Mouse (Mus musculus): Measurements from ENCODE around the gene Pla2g4d.

Pla2g4d gene

GRCm38 (mm10) chr2:120288995-120289394, at the start of gene Pla2g4d:
TSS of gene Pla2g4d (minus strand) at chr2:120289197.
- DNase-seq (ENCODE audit: low spot score in 2 of 2), result no peak

GRCm38 (mm10) chr2:120337886-120338285, 48.9 kb upstream of the Pla2g4d start:
- no peak for DNase-seq (ENCODE audit: low spot score in 2 of 2)

GRCm38 (mm10) chr2:120331575-120331974, 42.6 kb upstream of the Pla2g4d start:
- DNase-seq (ENCODE audit: low spot score in 2 of 2), result peak in 1 of 2 experiments; percentile 23

GRCm38 (mm10) chr2:120315077-120315476, 26.1 kb upstream of the Pla2g4d start:
- no peak for DNase-seq (ENCODE audit: low spot score in 2 of 2)

GRCm38 (mm10) chr2:120314487-120314886, 25.5 kb upstream of the Pla2g4d start:
- DNase-seq (ENCODE audit: low spot score in 2 of 2), result no peak

- no peak for DNase-seq (ENCODE audit: low spot score in 2 of 2)
Measured at GRCm38 (mm10) chr2:120313976-120314375, 25.0 kb upstream of the Pla2g4d start, which contains the start of gene Pla2g4f. TSS of gene Pla2g4f (minus strand) at chr2:120314165.

- no peak for DNase-seq (ENCODE audit: low spot score in 2 of 2)
Measured at GRCm38 (mm10) chr2:120312276-120312825, 23.4 kb upstream of the Pla2g4d start.

GRCm38 (mm10) chr2:120304113-120304512, 15.1 kb upstream of the Pla2g4d start:
- no peak for DNase-seq (ENCODE audit: low spot score in 2 of 2)

GRCm38 (mm10) chr2:120301076-120301475, 12.1 kb upstream of the Pla2g4d start:
- DNase-seq (ENCODE audit: low spot score in 2 of 2), result no peak

GRCm38 (mm10) chr2:120299866-120300265, 10.9 kb upstream of the Pla2g4d start:
- no peak for DNase-seq (ENCODE audit: low spot score in 2 of 2)

- no peak for DNase-seq (ENCODE audit: low spot score in 2 of 2)
Measured at GRCm38 (mm10) chr2:120296160-120296559, 7.2 kb upstream of the Pla2g4d start.

- no peak for DNase-seq (ENCODE audit: low spot score in 2 of 2)
Measured at GRCm38 (mm10) chr2:120291471-120292078, 2.6 kb upstream of the Pla2g4d start.

GRCm38 (mm10) chr2:120288401-120288800, 596 bp downstream of the Pla2g4d start:
- DNase-seq (ENCODE audit: low spot score in 2 of 2), result no peak

GRCm38 (mm10) chr2:120285639-120286038, 3.4 kb downstream of the Pla2g4d start:
- DNase-seq (ENCODE audit: low spot score in 2 of 2), result no peak

GRCm38 (mm10) chr2:120284705-120285104, 4.3 kb downstream of the Pla2g4d start:
- DNase-seq (ENCODE audit: low spot score in 2 of 2), result no peak

GRCm38 (mm10) chr2:120284094-120284493, 4.9 kb downstream of the Pla2g4d start:
- DNase-seq (ENCODE audit: low spot score in 2 of 2), result no peak

- DNase-seq (ENCODE audit: low spot score in 2 of 2), result no peak
Measured at GRCm38 (mm10) chr2:120283550-120283949, 5.4 kb downstream of the Pla2g4d start.

GRCm38 (mm10) chr2:120281221-120281620, 7.8 kb downstream of the Pla2g4d start:
- DNase-seq (ENCODE audit: low spot score in 2 of 2), result no peak

GRCm38 (mm10) chr2:120279961-120280360, 9.0 kb downstream of the Pla2g4d start:
- peak in 1 of 2 experiments; percentile 23 for DNase-seq (ENCODE audit: low spot score in 2 of 2)

GRCm38 (mm10) chr2:120276951-120277350, 12.0 kb downstream of the Pla2g4d start:
- DNase-seq (ENCODE audit: low spot score in 2 of 2), result no peak

- no peak for DNase-seq (ENCODE audit: low spot score in 2 of 2)
Measured at GRCm38 (mm10) chr2:120268635-120269034, 20.4 kb downstream of the Pla2g4d start.

- no peak for DNase-seq (ENCODE audit: low spot score in 2 of 2)
Measured at GRCm38 (mm10) chr2:120265523-120265922, 23.5 kb downstream of the Pla2g4d start.

GRCm38 (mm10) chr2:120264858-120265257, 24.1 kb downstream of the Pla2g4d start:
- no peak for DNase-seq (ENCODE audit: low spot score in 2 of 2)

- no peak for DNase-seq (ENCODE audit: low spot score in 2 of 2)
Measured at GRCm38 (mm10) chr2:120262876-120263275, 26.1 kb downstream of the Pla2g4d start.

Data from right cerebral cortex, postnatal 36 days (tissue).